Mouse (Mus musculus) midbrain, embryonic 14.5 days (tissue): ENCODE measurements at regions not wholly inside any gene's neighbourhood (a gene's known extent, or its start where the extent isn't known, plus 50 kb on each side); places are given as distances from the start of the nearest gene placed in this dataset.

ENCODE experiments used
- ATAC-seq: fragments of 200-750 bp; cut with Nextera tagmentation; 2 replicates; pipeline ENCODE4 v1.8.0; 2017; ENCODE audit warnings: moderate number of reproducible peaks, moderate library complexity; ENCODE audit not compliant: low FRiP score, low TSS enrichment
- DNase-seq: peaks from one replicate; pipeline ENCODE4 v3.0.0-alpha.2; 2015
- H3K27ac ChIP-seq: fragments of 300-500 bp; sonication (generic); replicated peaks from 2 replicates; pipeline ENCODE4 v1.5.1; 2014; ENCODE audit warnings: mild to moderate bottlenecking, low read depth, low read length, moderate library complexity
- H3K27me3 ChIP-seq: fragments of 300-500 bp; sonication (generic); 2 replicates; pipeline ENCODE4 v1.6.1; 2014; ENCODE audit warnings: low read length, control low read depth, mixed read lengths; ENCODE audit not compliant: control insufficient read depth, insufficient read depth
- H3K36me3 ChIP-seq: fragments of 300-500 bp; sonication (generic); 2 replicates; pipeline ENCODE4 v1.6.1; 2014; ENCODE audit warnings: low read length, control low read depth; ENCODE audit not compliant: control insufficient read depth, insufficient read depth
- H3K4me1 ChIP-seq: fragments of 300-500 bp; sonication (generic); 2 replicates; pipeline ENCODE4 v1.6.1; 2014; ENCODE audit warnings: mild to moderate bottlenecking, antibody characterized with exemption, low read length, control low read depth; ENCODE audit not compliant: control insufficient read depth, insufficient read depth
- H3K4me2 ChIP-seq: fragments of 300-500 bp; sonication (generic); 2 replicates; pipeline ENCODE4 v1.6.1; 2014; ENCODE audit warnings: mild to moderate bottlenecking, low read length, moderate library complexity
- H3K4me3 ChIP-seq: fragments of 300-500 bp; sonication (generic); replicated peaks from 2 replicates; pipeline ENCODE4 v1.5.1; 2014; ENCODE audit warnings: low read depth, low read length
- H3K9ac ChIP-seq: fragments of 300-500 bp; sonication (generic); replicated peaks from 2 replicates; pipeline ENCODE4 v1.6.1; 2014; ENCODE audit warnings: mild to moderate bottlenecking, low read length, moderate library complexity
- H3K9me3 ChIP-seq: fragments of 300-500 bp; sonication (generic); 2 replicates; pipeline ENCODE4 v1.6.1; 2016; ENCODE audit warnings: low read length, control low read depth, mixed read lengths; ENCODE audit not compliant: control insufficient read depth
- WGBS: fragments of 180-500 bp; shearing (Covaris S2); extraction: QIAGEN DNeasy Blood & Tissue Kit; methylation state at CpG from one replicate; pipeline ENCODE4 v1.1.7; 2014; 5-methylcytosine and 5-hydroxymethylcytosine counted together

- Histone ChIP-seq H3K9me3 (no peaks in the 10 kb centered on the region), H3K4me2 (no peak overlapping the region), H3K4me1 (no peaks in the 10 kb centered on the region), H3K9ac (no peak overlapping the region), H3K36me3 (no peaks in the 10 kb centered on the region), H3K27ac (no peak overlapping the region), H3K4me3 (no peak overlapping the region), H3K27me3 (no peaks in the 10 kb centered on the region)
- ATAC-seq (no peak), DNase-seq (no peak)
- WGBS, result 84% methylated on average over 2 of the region's 2 CpGs
These were observed 518.9 kb upstream of the Tenm3 start for GRCm38 (mm10) chr8:49362682-49363081.

GRCm38 (mm10) chr8:49361443-49361842 lies 517.7 kb upstream of the Tenm3 start:
- H3K9ac ChIP-seq, result no peak overlapping the region
- no peak overlapping the region for H3K27ac ChIP-seq
- H3K9me3 ChIP-seq, result no peaks in the 10 kb centered on the region
- no peak for DNase-seq
- no peak overlapping the region for H3K4me2 ChIP-seq
- no peaks in the 10 kb centered on the region for H3K4me1 ChIP-seq
- 86% methylated on average over 2 of the region's 2 CpGs for WGBS
- no peak overlapping the region for H3K4me3 ChIP-seq
- no peaks in the 10 kb centered on the region for H3K36me3 ChIP-seq
- H3K27me3 ChIP-seq, result no peaks in the 10 kb centered on the region
- no peak for ATAC-seq

GRCm38 (mm10) chr8:49360121-49360520 lies 516.4 kb upstream of the Tenm3 start:
- Histone ChIP-seq H3K27me3 (no peaks in the 10 kb centered on the region), H3K27ac (no peak overlapping the region), H3K4me1 (no peaks in the 10 kb centered on the region), H3K9ac (no peak overlapping the region), H3K4me3 (no peak overlapping the region), H3K4me2 (no peak overlapping the region), H3K9me3 (no peaks in the 10 kb centered on the region), H3K36me3 (no peaks in the 10 kb centered on the region)
- DNase-seq (no peak), ATAC-seq (no peak)
- 78% methylated on average over 4 of the region's 4 CpGs for WGBS

GRCm38 (mm10) chr8:49359671-49360070 lies 515.9 kb upstream of the Tenm3 start:
- no peak overlapping the region for H3K4me2 ChIP-seq
- no peaks in the 10 kb centered on the region for H3K36me3 ChIP-seq
- ATAC-seq (no peak), DNase-seq (no peak)
- no peak overlapping the region for H3K9ac ChIP-seq
- WGBS, result 65% methylated on average over 9 of the region's 9 CpGs
- H3K27me3 ChIP-seq, result no peaks in the 10 kb centered on the region
- H3K9me3 ChIP-seq, result no peaks in the 10 kb centered on the region
- H3K4me3 ChIP-seq, result no peak overlapping the region
- no peaks in the 10 kb centered on the region for H3K4me1 ChIP-seq
- no peak overlapping the region for H3K27ac ChIP-seq

- H3K27ac ChIP-seq, result no peak overlapping the region
- 90% methylated on average over 3 of the region's 3 CpGs for whole genome bisulfite sequencing
- no peak overlapping the region for H3K4me2 ChIP-seq
- no peaks in the 10 kb centered on the region for H3K4me1 ChIP-seq
- no peak overlapping the region for H3K4me3 ChIP-seq
- no peak overlapping the region for H3K9ac ChIP-seq
- no peaks in the 10 kb centered on the region for H3K27me3 ChIP-seq
- no peak for DNase-seq
- ATAC-seq, result no peak
- H3K36me3 ChIP-seq, result no peaks in the 10 kb centered on the region
- no peaks in the 10 kb centered on the region for H3K9me3 ChIP-seq
These were observed 504.9 kb upstream of the Tenm3 start for GRCm38 (mm10) chr8:49348602-49349001.

GRCm38 (mm10) chr8:49338716-49339115 lies 495.0 kb upstream of the Tenm3 start:
- H3K36me3 ChIP-seq, result no peaks in the 10 kb centered on the region
- H3K9ac ChIP-seq, result no peak overlapping the region
- H3K4me3 ChIP-seq, result no peak overlapping the region
- H3K4me2 ChIP-seq, result no peak overlapping the region
- DNase-seq, result no peak
- no peak for ATAC-seq
- H3K27me3 ChIP-seq, result no peaks in the 10 kb centered on the region
- H3K27ac ChIP-seq, result no peak overlapping the region
- WGBS, result 96% methylated on average over 4 of the region's 4 CpGs
- no peaks in the 10 kb centered on the region for H3K4me1 ChIP-seq
- no peaks in the 10 kb centered on the region for H3K9me3 ChIP-seq

GRCm38 (mm10) chr8:49326980-49327379 lies 483.2 kb upstream of the Tenm3 start:
- H3K9me3 ChIP-seq, result no peaks in the 10 kb centered on the region
- H3K36me3 ChIP-seq, result no peaks in the 10 kb centered on the region
- ATAC-seq, result no peak
- H3K27me3 ChIP-seq, result no peaks in the 10 kb centered on the region
- H3K9ac ChIP-seq, result no peak overlapping the region
- no peak overlapping the region for H3K4me2 ChIP-seq
- no peak overlapping the region for H3K4me3 ChIP-seq
- DNase-seq, result no peak
- no peaks in the 10 kb centered on the region for H3K4me1 ChIP-seq
- 78% methylated on average over 4 of the region's 4 CpGs for WGBS
- H3K27ac ChIP-seq, result no peak overlapping the region

- Histone ChIP-seq H3K4me2 (no peak overlapping the region), H3K27me3 (no peaks in the 10 kb centered on the region), H3K36me3 (no peaks in the 10 kb centered on the region), H3K9me3 (no peaks in the 10 kb centered on the region), H3K4me3 (no peak overlapping the region), H3K27ac (no peak overlapping the region), H3K4me1 (no peaks in the 10 kb centered on the region), H3K9ac (no peak overlapping the region)
- 65% methylated on average over 3 of the region's 3 CpGs for WGBS
- DNase-seq (no peak), ATAC-seq (no peak)
These were observed 477.7 kb upstream of the Tenm3 start for GRCm38 (mm10) chr8:49321404-49321803.

GRCm38 (mm10) chr8:49313483-49314278 lies 469.9 kb upstream of the Tenm3 start:
- WGBS, result 80% methylated on average over 10 of the region's 10 CpGs
- Histone ChIP-seq H3K27me3 (no peaks in the 10 kb centered on the region), H3K36me3 (no peaks in the 10 kb centered on the region), H3K4me1 (no peaks in the 10 kb centered on the region), H3K9me3 (no peaks in the 10 kb centered on the region), H3K9ac (no peak overlapping the region), H3K4me3 (no peak overlapping the region), H3K4me2 (no peak overlapping the region), H3K27ac (no peak overlapping the region)
- DNase-seq (peak; percentile 25), ATAC-seq (no peak)
